Mouse (Mus musculus): Measurements from ENCODE around the gene 4932415D10Rik.

The 4932415D10Rik gene

DNA sequence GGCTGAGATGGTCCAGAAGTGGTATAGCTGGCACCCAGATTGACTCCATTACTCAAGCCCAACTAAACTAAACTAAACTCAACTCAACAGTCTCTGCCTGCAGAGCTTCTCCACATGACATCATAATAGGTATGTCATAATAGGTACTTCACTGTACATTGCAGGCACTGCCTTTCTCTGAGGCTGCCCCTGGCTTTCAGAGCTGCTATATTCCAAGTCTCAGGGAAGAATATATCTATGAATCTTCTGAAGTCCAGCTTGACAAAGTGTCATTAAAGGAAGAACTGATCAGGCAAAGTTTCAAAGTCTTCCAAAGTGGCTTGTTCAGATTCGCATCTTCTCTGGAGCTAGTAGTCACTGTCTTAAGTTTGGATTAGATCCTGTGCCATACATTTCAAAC lies at the start of gene 4932415D10Rik:
TSS of gene 4932415D10Rik (minus strand) at position 101 of the 400 bp plus-strand sequence.
- DNase-seq (ENCODE audit: low read depth, low spot score), result no peak

DNA sequence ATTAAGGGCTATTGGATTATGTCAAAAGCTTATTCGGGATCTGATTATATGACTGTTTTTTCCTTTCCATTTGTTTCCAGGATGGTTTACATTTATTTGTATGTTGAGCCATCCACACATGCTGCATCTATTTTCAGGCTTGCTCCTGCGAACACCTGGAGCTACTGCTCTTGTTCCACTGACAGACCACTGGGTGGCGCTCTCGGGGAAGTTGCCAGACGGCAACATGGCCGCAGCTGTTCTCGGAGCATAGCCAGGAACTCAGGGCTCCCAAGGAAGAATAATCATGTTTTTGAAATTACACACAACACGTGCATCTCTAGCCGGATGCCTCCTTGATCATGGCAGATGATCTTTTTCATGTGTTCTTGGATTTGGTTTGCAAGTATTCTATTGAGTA lies 45.5 kb upstream of the 4932415D10Rik start:
- peak; percentile 66 for DNase-seq (ENCODE audit: low read depth, low spot score)

DNA sequence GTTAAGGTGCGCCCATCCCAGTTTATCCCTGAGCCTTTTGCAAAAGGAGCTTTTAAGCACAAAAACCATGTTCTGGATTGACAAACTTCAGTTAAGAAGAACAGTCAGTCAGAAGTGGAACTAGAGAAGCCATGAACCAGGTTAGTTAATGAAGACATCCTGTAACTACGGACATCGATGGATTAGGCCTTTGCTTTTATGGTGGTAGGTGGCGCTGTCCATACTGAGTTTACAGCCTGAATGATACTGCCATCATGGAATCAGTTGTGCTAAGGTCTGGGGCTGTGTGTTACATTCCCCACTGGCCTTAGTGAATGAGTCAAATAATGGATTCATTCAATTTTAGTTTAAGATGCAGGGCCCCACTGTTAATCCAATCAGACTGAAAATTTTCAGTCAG lies 39.0 kb upstream of the 4932415D10Rik start:
- DNase-seq (ENCODE audit: low read depth, low spot score), result peak; percentile 62

DNA sequence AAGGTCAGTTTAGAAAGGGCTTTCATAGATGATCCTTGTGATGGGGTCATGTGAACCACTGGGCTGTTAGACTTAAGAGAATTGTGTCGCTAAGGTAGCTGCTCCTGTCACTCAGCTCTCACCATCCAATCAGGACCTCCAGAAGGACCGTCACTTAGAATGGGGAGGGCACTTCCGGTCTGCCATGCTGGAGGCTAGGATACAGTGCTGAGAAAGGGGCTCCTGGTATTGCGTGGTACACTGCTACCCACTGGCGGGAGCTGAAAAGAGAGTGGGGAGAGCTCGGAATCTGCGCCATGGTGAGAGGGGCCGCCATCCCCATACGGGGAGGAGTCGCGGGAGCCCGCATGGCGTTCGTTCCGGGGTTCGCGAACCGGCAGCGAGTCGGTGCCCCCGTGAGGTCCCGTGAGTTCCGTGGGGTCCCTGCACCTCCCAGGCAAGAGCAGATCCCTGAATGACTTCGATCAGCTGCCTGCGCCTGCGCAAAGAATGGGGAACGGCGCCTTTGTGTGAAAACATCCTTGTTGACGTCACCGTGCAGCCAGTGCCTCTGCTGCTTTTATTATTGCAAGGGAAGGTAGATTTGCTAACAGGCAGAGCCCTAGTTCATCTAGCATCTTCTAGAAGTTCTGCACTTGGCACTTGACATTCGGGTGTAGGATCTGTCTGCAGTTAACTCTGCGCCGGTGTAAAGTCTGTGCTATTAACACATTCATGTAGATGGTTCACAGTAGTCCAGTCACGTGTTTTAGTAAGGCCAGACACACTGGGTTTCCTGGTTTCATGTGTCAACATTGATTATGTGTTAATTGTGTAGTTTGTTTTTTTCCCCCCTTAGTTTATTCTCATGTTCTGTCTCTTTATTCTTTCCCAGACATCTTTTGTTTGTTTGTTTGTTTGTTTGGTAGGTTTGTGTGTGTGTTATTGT lies 38.0 kb upstream of the 4932415D10Rik start, which contains the start of gene Gm4924:
TSS of gene Gm4924 (plus strand) at position 173 of the 928 bp plus-strand sequence.
- peak; percentile 98 for DNase-seq (ENCODE audit: low read depth, low spot score)

DNA sequence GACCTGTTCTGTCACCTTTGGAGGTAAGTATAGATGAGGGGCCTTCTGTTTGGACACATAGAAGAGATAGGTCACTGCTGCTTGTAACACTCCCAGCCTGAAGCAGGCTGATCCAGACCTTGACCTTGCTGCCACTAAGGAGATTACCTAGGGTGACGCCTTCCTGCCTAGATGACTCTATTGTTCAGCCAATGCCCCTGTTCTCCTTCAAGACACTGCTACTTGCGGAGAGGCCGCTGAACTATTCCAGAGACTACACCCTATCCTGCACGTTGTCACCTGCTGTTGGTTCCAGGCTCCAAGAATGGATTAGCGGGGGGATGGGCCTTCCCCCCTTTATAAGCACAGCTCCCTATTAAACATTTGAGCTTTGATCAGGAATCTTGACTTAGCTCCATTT lies 13.4 kb upstream of the 4932415D10Rik start:
- peak; percentile 83 for DNase-seq (ENCODE audit: low read depth, low spot score)

DNA sequence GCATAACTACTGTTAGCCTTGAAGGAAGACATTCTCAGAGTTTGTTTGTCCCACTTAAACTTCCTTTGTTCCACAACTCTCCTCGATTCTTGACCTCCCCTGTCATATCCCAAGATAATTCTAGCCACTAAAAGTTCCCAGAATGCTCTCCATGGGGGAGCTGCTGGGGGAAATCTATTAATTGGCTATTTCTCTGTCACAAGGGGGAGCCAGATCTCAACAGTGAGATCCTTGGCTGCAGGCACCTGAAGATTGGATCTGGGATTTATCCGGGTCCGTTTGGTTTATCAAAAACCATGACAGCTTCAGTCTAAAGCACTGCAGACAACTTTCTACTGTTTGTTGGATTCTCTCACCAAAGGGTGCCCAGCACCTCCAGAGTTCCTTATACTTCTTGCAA lies 3.8 kb upstream of the 4932415D10Rik start:
- DNase-seq (ENCODE audit: low read depth, low spot score), result peak; percentile 54

DNA sequence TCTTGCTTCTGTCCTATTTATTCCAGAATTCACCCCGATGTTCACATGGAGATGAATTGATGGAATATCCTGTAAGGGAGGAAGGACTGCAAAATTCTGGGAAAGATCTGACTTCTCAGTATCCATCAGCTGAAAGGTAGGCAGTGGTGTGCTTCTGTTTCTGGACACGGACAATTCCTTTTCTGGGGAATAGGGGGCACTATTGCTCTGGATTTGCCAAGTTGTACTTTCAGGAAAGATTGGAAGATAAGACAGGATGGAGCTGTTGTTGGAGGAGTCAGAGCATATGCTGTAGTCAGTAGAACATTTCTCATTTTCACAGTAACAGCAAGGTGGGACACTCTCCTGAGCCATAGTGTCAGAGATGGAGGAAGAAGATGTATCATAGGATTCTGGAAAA lies 19.9 kb downstream of the 4932415D10Rik start:
- DNase-seq (ENCODE audit: low read depth, low spot score), result peak; percentile 14

DNA sequence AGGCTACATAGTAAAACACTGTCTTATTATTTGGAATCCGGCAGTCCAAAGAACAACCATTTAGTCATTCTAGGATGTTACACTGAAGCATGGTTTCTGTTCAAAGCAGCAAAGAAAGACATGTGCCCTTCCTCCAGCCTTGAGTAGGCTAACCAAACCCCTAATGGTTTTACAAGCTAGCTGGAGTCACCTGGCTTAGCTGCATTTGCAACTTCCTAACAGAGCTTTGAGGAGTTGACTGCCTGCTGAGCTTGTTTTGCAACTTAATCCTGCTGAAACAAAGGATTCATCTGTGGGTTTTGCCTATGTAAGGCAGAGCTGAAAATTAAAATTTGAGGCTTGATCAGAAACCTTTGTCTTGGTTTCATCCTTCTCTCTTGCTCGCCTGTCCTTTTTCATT lies 59.1 kb downstream of the 4932415D10Rik start:
- peak; percentile 75 for DNase-seq (ENCODE audit: low read depth, low spot score)

DNA sequence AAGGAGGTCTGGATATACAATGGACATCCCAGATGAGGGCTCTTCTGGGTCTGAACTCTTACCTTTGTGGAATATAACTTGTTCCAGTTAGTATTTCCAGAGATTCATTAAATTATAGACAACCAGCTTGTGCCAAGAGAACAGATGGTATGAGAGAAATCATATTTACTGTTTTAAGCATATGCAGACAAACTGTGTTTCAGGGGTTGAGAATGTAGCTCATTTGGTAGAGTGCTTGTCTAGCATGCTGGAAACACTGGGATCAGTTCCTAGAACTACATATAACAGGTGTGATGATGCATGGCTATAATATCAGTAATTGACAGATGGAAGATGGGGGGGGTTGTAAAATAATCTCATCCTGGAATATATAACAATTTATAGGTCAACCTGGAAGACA lies 71.4 kb downstream of the 4932415D10Rik start:
- DNase-seq (ENCODE audit: low read depth, low spot score), result no peak

DNA sequence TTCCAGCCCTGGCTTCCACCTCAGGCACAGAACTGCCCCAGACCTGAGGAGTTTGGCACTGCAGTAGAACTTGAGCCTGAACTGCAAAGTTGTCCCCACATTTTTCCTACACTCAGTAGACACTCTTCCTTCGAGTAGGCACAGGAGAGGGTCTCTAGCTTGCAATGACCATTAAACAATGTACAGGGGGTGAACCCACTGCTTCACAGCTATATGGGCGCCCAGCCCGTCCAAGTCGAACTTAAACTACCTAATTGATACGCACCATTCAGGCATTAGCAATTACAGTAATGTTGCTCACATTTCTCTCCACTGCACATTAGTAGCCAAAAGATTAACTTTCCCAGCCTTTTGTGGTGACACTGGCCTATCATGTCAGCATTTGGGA lies 75.0 kb downstream of the 4932415D10Rik start:
- no peak for DNase-seq (ENCODE audit: low read depth, low spot score)

DNA sequence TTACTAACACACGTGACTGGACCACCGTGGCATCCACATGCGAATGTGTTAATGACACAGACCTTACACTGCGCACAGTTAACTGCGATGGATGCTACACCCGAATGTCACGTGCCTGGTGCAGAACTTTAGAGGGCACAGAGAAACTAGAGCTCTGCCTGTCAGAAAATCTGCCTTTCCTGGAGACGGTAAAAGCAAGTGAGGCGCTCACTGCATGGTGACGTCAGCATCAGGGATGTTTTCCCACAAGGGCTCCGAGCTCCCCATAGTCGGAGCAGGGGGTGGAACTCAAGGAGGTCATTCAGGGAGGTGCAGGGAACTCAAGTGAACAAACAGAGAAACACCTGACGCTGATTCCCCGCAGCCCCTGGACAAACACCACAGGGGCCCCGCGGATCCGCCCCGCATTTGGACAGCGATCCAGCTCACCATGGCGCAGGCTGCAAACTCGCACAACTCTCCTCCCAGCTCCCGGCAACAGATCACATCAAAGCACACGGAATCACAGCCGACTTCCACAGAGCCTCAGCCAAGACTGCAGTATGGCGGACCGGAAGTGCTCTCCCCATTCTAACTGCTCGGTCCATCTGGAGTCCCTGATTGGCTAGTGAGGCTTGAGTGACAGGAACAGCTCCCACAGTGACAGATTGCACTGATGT lies 75.5 kb downstream of the 4932415D10Rik start, which contains the start of gene Zfp938:
TSS of gene Zfp938 (minus strand) at position 539 of the 659 bp plus-strand sequence.
- peak; percentile 97 for DNase-seq (ENCODE audit: low read depth, low spot score)
